Mouse (Mus musculus) C2C12 (cell line): ENCODE measurements at regions not wholly inside any gene's neighbourhood (a gene's known extent, or its start where the extent isn't known, plus 50 kb on each side); places are given as distances from the start of the nearest gene placed in this dataset.

Experiments used
- CTCF ChIP-seq: IDR thresholded peaks from one replicate; pipeline ENCODE4 v1.5.1; 2011; ENCODE audit not compliant: control insufficient read depth, insufficient read depth, insufficient read length
- MYOD1 ChIP-seq: IDR thresholded peaks from one replicate; pipeline ENCODE4 v1.6.1; 2011; ENCODE audit warnings: low read depth; ENCODE audit not compliant: control insufficient read depth, insufficient read length
- MYOG ChIP-seq: IDR thresholded peaks from one replicate; pipeline ENCODE4 v1.6.1; 2011; ENCODE audit not compliant: control insufficient read depth, insufficient read length; ENCODE audit errors: extremely low read depth
- USF1 ChIP-seq: IDR thresholded peaks from one replicate; pipeline ENCODE4 v1.6.1; 2011; ENCODE audit warnings: low read depth, mild to moderate bottlenecking, control low read depth, moderate library complexity

- no peak for TF ChIP-seq CTCF
- no peak for TF ChIP-seq MYOD1
- no peak for TF ChIP-seq USF1
- TF ChIP-seq MYOG = no peak
Measured at GRCm38 (mm10) chr9:23692768-23693441, 404.9 kb upstream of the Npsr1 start.
